Mouse (Mus musculus) B cell, adult 2 months (primary cell): Measurements from ENCODE around the gene Syt1.

Experiments
- DNase-seq, 2 experiments: peaks; one replicate each; pipeline ENCODE4 v3.0.0; 2022

Syt1 gene

GRCm38 (mm10) chr10:108635616-108636015, 375.2 kb downstream of the Syt1 start:
- DNase-seq = no peak

DNA sequence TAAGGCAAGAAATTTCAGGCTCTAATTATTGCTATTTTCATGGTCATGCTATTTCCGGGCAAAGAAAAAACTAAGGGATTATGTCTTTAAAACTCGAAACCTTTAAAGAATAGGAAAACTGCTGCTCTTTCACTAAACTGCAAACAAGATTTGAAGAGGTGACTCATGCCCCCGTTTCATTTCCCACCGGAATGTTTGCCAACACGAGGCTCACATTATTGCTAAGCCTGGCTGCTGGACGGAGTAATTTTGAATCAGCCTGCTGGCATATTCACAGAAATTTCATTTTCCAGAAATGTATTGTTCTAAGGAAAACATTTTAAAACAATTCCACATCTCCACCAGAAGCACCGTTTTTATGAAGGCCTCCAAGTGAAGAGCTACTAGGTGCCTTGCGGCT, 379.9 kb downstream of the Syt1 start:
- no peak for DNase-seq

- no peak for DNase-seq
Measured at GRCm38 (mm10) chr10:108626404-108626803, 384.4 kb downstream of the Syt1 start.

- DNase-seq = no peak
Measured at GRCm38 (mm10) chr10:108623002-108623401, 387.8 kb downstream of the Syt1 start.

DNA sequence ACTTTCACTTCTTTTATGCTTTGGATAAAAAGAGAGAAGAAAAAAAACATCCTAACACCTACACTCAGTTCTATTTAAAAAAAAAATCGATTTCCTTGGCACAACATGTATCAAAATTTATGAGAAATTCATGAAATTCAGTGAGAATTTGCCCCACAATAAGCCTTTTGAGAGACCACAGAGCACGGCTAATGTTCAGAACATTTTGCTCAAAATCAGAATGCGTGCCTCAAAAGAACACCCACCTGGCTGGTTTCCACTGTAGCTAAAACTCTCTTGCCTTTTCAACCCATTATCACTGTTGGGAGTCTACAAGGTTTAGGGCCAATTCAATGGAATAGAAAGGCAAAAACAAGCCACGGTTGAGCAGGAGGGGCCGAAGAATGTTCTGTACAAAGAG, 390.9 kb downstream of the Syt1 start:
- DNase-seq = no peak

GRCm38 (mm10) chr10:108619217-108619616, 391.6 kb downstream of the Syt1 start:
- DNase-seq = no peak

DNA sequence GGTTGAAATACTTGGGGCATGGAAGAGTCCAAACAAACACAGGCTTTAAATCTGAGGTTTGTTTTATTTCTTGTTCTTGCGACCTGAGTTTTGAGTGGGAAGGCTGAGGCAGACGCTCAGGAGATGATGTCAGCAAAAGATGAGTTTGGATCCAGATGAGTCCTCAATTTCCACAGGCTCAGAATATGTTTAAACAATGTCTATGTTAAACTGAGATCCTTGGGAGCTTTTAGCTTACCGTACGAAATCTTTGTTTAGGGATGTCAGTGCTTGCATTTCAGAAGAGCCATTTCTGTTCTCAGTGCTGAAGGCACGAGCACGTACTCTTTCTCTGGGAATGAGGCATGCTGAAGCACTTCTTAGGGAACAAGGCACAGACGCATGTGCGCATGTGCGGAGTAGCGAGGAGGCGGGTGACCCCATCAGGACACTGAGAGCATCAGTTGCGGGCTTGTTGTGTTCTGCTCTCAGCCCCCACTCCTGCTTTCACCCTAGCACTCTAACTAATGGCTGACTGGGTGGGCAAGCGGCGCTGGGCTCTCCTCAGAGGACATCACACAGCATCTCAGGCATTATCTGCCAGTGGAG, 400.6 kb downstream of the Syt1 start:
- no peak for DNase-seq

- no peak for DNase-seq
Measured at GRCm38 (mm10) chr10:108601672-108602412, 408.9 kb downstream of the Syt1 start.

DNA sequence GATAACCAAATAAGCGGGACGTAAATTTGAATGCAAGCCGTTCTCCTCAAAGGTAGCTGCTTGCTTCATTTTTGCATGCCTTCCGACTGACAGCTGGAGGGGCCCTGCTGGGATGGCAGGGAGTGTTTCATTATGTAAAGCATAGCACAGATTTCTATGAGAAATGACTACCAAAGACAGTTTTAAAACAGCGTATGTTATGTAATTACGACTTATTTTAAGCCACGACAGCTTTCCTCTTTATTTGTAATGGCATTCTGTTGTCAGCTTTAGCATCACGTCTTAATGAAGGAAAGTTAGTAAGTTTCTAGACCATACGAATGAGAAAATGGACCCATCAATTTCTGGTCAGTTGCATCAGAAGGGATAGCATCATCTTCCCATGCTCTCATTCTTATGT, 410.1 kb downstream of the Syt1 start:
- no peak for DNase-seq

DNA sequence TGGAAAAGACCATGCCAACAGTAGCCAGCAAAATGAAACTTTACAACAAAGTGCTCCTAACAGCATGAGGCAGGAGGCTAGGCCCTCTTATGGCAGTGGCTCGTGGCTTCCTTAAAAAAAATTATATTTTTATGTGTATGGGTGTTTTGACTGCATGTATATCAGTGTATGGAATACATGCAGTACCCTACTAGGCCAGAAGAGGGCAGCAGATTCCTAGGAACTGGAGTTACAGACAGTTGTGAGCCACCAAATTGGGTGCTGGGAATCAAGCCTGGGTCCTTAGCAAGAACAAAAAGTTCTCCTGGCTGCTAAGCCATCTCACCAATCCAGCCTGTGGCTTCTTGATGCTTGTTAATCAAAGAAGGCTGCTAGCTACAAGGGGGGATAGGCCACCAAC, 413.4 kb downstream of the Syt1 start:
- DNase-seq = no peak

DNA sequence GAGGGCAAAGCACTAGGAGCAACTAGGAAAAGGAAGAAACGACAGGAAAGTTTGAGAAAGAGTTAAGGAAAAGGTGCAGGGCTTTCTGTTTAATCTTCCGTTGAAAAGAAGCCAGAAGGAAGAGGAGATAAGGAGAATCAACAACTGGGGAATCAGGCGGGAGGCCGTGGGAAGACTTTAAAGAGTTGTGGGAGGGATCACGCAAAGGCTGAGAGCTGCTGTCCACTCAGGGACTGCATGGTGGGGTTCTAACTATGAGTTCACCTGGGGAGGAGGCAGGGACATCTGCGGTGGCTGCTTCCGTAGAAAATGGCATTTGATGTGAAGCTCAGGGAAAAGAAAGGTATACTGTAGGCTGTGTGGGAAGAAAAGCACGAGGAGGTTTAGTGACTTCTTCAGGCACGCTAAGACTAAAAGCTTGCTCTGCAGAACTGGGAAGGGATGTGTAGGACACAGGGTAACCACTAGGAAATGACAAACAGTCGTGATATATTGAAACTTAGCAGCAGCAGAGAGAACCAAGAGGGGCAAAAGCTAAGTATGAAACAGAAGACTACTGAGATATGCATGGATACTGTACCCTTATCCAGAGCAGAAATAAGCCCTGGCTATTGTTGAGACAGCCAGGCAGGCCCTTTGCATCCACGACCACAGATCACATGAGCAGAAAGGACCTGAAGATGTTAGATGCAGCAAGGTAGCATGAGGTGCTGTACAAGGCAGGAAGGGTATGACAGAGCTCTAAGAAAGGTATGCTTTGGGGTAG, 414.4 kb downstream of the Syt1 start:
- no peak for DNase-seq

DNA sequence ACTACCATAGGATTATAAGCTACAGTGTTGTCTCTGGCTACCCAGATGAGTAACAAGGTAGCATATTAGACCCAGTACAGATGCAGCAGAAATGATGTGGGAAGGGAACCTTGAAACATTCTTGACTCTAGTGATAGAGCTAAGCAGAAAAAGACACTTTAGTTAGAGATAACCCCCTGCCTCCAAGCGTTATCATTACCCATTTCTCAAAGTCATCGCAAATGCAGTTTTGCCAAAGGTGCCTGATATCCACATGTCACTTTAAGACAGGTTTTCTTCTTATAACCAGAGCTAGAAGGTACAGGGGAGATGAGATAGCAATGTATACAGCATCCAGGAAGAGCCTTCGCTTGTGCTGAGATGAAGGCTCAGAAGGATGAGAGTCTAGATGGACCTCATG, 421.4 kb downstream of the Syt1 start:
- no peak for DNase-seq

DNA sequence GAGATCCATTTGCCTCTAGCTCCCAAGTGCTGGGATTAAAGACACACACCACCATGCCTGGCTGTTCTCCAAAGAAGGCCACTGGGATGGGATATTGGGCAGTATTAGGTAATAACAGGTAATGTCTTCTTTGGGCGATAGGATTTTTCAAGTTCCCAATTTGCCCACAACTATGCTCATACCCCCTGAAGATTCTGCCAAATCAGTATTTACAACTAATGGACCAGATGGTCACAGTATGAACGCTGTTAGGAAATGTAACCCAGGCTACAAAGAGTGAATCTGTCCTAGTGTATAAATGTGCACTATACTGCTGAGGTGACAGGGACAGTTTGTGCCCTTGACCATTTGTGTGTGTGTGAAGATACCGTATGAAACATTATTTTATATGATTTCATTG, 421.9 kb downstream of the Syt1 start:
- no peak for DNase-seq

- no peak for DNase-seq
Measured at GRCm38 (mm10) chr10:108583694-108584093, 427.1 kb downstream of the Syt1 start.

DNA sequence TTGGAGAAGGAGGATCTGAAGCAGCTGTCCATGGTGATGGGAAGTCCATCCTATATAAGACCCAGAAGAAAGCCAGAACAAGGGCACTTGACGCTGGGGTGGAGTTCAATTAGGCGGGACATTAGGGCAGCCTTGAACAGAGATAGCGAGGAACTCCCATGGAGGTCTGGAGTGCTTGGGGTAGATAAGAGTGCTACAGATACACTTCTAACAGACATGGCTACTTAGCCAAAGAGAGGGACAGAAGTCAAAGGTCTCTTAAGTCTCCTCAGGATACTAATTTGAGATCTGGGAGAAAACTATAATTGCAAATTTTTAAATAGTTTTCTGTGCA, 428.4 kb downstream of the Syt1 start:
- DNase-seq = no peak

- DNase-seq = no peak
Measured at GRCm38 (mm10) chr10:108581555-108582396, 429.0 kb downstream of the Syt1 start.

GRCm38 (mm10) chr10:108580786-108581420, 429.9 kb downstream of the Syt1 start:
- DNase-seq = no peak

DNA sequence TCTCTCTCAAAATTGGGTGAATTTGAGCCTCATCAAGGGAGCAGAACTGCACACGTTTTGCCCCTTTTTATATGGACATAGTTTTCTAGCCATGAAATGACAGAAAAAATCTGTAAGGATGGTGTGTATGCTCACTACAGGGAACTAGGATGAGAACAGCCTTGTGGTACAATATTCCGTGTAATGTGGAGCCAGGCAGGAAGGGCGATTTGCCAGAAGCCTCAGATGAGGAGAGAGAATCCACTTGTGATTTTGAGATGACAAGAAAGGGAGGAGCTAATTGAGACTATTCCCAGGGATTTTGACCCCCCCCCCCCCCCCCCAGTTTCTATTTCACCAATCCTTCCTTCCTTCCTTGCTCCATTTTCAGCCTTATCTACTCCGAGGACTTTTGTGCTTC, 431.4 kb downstream of the Syt1 start:
- no peak for DNase-seq

DNA sequence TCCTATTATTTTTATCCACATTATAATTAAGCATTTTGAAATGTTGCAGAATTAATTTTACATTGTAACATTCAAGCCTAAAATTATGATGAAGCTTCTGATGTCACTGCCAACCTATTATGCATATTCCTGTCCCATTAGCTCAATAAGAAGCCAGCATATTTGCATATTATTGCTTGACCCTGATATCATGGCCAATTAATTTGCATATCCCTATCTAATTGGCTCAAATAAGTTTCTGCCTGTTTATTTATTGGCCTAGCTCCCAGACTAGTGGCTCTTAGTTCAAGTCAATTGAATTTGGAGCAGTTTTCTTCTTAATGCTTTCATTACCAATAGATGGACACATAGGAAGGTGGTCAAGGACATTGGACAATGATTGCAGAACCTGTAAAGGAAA, 433.2 kb downstream of the Syt1 start:
- no peak for DNase-seq

GRCm38 (mm10) chr10:108572764-108573163, 438.0 kb downstream of the Syt1 start:
- no peak for DNase-seq

DNA sequence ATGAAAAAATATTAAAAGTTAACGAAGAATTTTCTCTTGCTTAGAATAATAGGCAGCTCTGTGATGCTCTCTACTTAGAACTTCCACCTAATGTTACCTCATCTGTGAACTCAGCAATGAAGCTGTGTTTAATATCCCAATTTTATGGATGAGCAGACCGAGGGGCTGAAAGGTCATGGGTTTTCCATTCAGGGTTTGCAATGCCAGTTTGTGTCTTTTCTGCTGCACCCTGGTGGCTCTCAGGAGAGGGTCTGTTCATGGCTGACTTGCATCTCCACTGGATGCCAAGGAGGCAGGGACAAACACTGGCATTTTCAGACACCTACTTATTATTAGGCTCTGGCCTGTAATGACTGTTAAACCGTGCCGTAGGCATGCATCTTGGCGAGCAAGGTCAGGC, 439.7 kb downstream of the Syt1 start:
- DNase-seq = no peak

DNA sequence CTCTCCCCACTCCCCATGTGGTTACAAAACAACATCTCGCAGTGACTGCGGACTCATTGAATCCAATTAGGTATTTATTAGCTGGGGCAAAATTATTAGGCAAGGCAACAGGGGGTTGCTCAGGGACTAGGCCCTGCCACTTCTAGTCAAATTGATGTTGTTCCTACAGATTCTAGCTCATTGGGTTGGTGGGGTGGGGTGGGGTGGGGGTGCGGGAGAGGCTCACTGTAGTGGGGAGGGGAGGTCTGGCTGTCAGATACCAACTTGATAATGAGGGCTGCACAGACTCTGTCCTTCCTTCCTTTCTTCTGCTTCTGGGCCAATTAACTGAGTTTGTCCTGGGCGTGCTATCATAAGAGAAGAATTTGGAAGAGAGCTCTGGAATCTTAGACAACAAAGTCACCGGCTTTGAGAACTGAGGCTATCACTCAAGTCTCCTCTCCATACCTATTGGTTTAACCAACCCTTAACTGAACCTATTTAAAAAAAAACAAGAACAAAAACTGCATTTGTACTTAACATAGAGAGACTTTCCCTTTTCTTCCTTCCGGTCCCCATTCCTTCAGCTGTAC, 441.1 kb downstream of the Syt1 start:
- no peak for DNase-seq

DNA sequence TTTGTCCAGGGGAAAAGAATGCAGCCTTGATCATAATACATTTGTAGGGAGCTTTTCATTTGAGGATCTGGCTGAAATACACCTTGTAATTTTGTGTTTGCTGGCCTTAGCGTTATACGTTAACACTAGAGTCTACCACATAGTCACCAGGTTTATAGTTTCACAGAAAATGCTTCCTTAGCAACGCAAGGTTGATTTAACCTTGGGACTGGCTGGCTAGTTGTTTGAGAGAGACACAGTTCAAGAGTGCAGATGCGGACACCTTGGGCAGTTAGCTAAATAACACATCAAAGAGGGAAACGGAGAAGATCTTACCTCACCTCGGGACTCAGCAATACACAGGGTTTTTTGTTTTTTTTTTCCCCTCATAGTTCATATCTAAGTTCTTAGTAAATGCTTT, 441.9 kb downstream of the Syt1 start:
- no peak for DNase-seq
